Mouse (Mus musculus) liver, adult 2 months (tissue): ENCODE measurements at regions not wholly inside any gene's neighbourhood (a gene's known extent, or its start where the extent isn't known, plus 50 kb on each side); places are given as distances from the start of the nearest gene placed in this dataset.

Experiments used
- CTCF ChIP-seq: fragments of 200-500 bp; IDR thresholded peaks from 2 replicates; pipeline ENCODE4 v1.5.1; 2011; ENCODE audit warnings: low read depth, low read length, control low read depth
- POLR2A ChIP-seq: fragments of 200-500 bp; IDR thresholded peaks from 2 replicates; pipeline ENCODE4 v1.6.1; 2011; ENCODE audit warnings: low read length, control low read depth; ENCODE audit not compliant: insufficient read depth; ENCODE audit errors: extremely low read depth

DNA sequence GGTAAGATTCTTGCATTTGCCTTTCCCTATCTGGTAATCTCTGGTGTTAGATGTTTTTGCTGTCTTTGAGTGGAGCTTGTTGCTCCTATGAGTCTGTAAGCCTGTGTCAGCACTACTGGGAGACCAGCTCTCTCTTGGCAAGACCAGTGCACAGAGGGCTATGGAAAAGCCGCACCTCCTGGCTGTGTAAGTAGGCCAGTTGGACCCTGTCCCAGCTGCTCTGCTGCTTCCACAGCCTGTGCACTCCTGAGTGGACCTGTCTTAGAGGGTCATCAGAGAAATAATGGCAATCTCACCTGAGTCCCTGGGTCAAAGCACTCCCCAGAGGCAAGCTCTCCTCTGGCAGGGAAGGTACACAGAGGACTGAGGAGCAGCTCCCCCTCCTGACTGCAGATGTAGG is 524.3 kb upstream of the Ptprd start:
- TF ChIP-seq POLR2A (no peak), CTCF (no peak)
